Mouse (Mus musculus) ES-Bruce4 (cell line): ENCODE data around the gene Txnrd1.

Source experiments
- CTCF ChIP-seq: IDR thresholded peaks from one replicate; pipeline ENCODE4 v1.8.1; 2011; ENCODE audit warnings: low read depth, low read length
- EP300 ChIP-seq: IDR thresholded peaks from 2 replicates; pipeline ENCODE4 v1.6.1; 2011; ENCODE audit warnings: low read depth, low read length; ENCODE audit not compliant: insufficient read depth

DNA sequence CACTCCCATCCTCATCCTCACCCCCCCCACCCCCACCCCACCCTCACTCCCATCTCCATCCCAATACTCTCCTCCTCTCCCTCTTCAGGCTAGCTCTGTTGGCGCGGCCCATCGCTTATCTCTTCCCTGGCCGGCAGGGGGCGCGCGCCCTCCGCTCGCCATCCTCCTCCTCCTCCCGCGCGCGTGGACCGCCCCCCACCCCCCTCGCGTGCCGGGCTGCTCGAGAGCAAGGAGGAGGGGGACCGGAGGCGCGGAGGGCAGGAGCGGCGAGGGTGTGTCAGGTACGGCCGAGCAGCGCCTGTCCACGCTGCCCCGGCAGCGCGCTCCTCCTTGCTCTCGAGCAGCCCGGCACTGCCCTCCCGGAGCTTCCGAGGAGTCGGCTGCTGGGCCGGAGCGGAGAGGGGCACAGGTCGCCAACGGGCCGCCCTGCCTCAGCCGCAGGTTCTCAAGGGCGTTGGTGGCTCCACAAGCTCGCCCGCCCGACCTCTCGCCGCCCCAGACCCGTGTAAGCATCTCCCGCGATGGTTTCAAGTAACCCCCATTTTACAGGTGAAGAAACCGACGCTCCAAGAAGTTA lies 21.8 kb upstream of the Txnrd1 start:
- no peak for TF ChIP-seq EP300
- peak; percentile 66 for TF ChIP-seq CTCF
